Mouse (Mus musculus): ENCODE measurements around the gene Clip2.
A peak's percentile ranks its signal among the peaks of the same experiment; 100 is the strongest.
"Not testable (repeated sequence)": the region's sequence is repeated elsewhere in the genome, so short reads cannot be mapped to it uniquely, and the experiment has no call there.

The Clip2 gene

GRCm38 (mm10) chr5:134456503-134456962 lies 95.7 kb downstream of the Clip2 start, which contains the start of gene Gtf2ird1:
Gtf2ird1 (minus strand) TSS chr5:134456716.
- DNase-seq: peak; percentile 75 to 81

GRCm38 (mm10) chr5:134455914-134456423 lies 96.3 kb downstream of the Clip2 start:
- peak; percentile 46 to 66 for DNase-seq

- peak; percentile 20 to 48 for DNase-seq
These were observed 96.9 kb downstream of the Clip2 start for GRCm38 (mm10) chr5:134455186-134455895.

GRCm38 (mm10) chr5:134454421-134454820 lies 97.8 kb downstream of the Clip2 start:
- peak in 1 of 2 experiments; percentile 24 for DNase-seq

GRCm38 (mm10) chr5:134453577-134453976 lies 98.7 kb downstream of the Clip2 start:
- no peak for DNase-seq

- not testable (repeated sequence) for DNase-seq
These were observed 105.5 kb downstream of the Clip2 start for GRCm38 (mm10) chr5:134446755-134447154.

- DNase-seq: peak in 1 of 2 experiments; percentile 19
These were observed 106.3 kb downstream of the Clip2 start for GRCm38 (mm10) chr5:134445895-134446294.

- DNase-seq: no peak
These were observed 106.9 kb downstream of the Clip2 start for GRCm38 (mm10) chr5:134445208-134445831.

- DNase-seq: no peak
These were observed 107.8 kb downstream of the Clip2 start for GRCm38 (mm10) chr5:134444473-134444872.

- DNase-seq: no peak
These were observed 110.2 kb downstream of the Clip2 start for GRCm38 (mm10) chr5:134442066-134442465.

GRCm38 (mm10) chr5:134441105-134441504 lies 111.1 kb downstream of the Clip2 start:
- no peak for DNase-seq

GRCm38 (mm10) chr5:134440098-134440497 lies 112.1 kb downstream of the Clip2 start:
- peak; percentile 62 to 78 for DNase-seq

GRCm38 (mm10) chr5:134439481-134439880 lies 112.8 kb downstream of the Clip2 start:
- no peak for DNase-seq

Measured in lung, adult 18-20 months (tissue).